Mouse (Mus musculus) megakaryocyte, embryonic 14.5 days (primary cell): ENCODE results near the gene Akap8.

Experiments
- FLI1 ChIP-seq: IDR thresholded peaks from 2 replicates; pipeline ENCODE4 v1.6.1; 2012; ENCODE audit warnings: low read length, inconsistent platforms, mixed read lengths
- GATA1 ChIP-seq: IDR thresholded peaks from 3 replicates; pipeline ENCODE4 v1.6.1; 2012; ENCODE audit warnings: mixed read lengths, low read length, inconsistent platforms, borderline replicate concordance

GRCm38 (mm10) chr17:32320597-32321389 is at the start of gene Akap8:
- TF ChIP-seq GATA1 = no peak
- no peak for TF ChIP-seq FLI1
